Mouse (Mus musculus): Measurements from ENCODE around the gene Misp.

DNA sequence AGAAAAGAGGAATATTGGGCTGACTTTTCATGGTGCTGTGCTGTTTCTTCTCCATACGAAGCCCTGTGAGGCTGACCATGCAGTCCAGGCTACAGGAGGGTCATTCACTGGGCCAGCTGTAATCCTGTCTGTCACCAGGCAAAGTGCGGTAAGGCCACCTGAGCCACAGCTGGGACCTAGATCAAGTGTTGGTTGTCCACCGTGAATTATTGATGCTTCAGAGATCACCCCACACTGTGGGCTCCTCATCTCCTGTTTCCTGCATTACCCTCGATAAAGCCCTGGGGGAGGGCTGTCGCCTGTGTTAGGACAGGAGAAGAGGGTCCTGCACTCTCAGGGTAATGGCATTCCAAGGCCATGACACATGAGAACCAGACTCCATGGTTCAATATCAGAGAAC lies 25.8 kb downstream of the Misp start:
- TF ChIP-seq CTCF (IDR thresholded peaks at IDR 0.05) (no peak), EP300 (IDR thresholded peaks at IDR 0.05) (no peak)
